Mouse (Mus musculus): ENCODE results near the gene Mlx. TPM values are rescaled to one million over a fixed set of nuclear protein-coding genes. Genes with fewer than 3 reads are reported as not detected.

Gene Mlx
- 43.6 and 48.0 TPM in 2 replicates for polyA plus RNA-seq (2014; fragmentation: Nextera tagmentation; extraction: Ambion mirVana)

GRCm38 (mm10) chr11:101086756-101087681 is at the start of gene Mlx:
TSS of gene Mlx (plus strand) at chr11:101087277.
- peaks cover 29% of the 10 kb centered on the region for H3K4me1 ChIP-seq (replicated peaks; ENCODE audit: control insufficient read depth, insufficient read depth, low read length)
- WGBS = 1% methylated on average over 48 of the region's 52 CpGs
- peak; percentile 82 for ATAC-seq (replicated peaks; ENCODE audit: low FRiP score, low TSS enrichment, low read depth)

GRCm38 (mm10) chr11:101037795-101038194 is 49.3 kb upstream of the Mlx start:
- Histone ChIP-seq H3K4me2 (ENCODE audit: low read length) (no peak overlapping the region), H3K27me3 (replicated peaks; ENCODE audit: control insufficient read depth, insufficient read depth, low read length) (no peaks in the 10 kb centered on the region), H3K4me3 (ENCODE audit: low read depth, low read length) (no peak overlapping the region), H3K9me3 (ENCODE audit: control insufficient read depth, low read length) (no peaks in the 10 kb centered on the region), H3K9ac (ENCODE audit: low read length) (no peak overlapping the region), H3K36me3 (ENCODE audit: control insufficient read depth, insufficient read depth, low read length) (peaks cover 87% of the 10 kb centered on the region), H3K4me1 (replicated peaks; ENCODE audit: control insufficient read depth, insufficient read depth, low read length) (no peaks in the 10 kb centered on the region), H3K27ac (ENCODE audit: low read depth) (no peak overlapping the region)
- WGBS = 82% methylated on average over 10 of the region's 10 CpGs
- no peak for ATAC-seq (replicated peaks; ENCODE audit: low FRiP score, low TSS enrichment, low read depth)
- DNase-seq (ENCODE audit: low spot score) = no peak

More at GRCm38 (mm10) chr11:101086756-101087681, at the start of gene Mlx:
- peak; percentile 91 for DNase-seq (ENCODE audit: low spot score)
- Histone ChIP-seq H3K27ac (ENCODE audit: low read depth) (peak within 1 kb of the TSS; percentile 70), H3K9me3 (ENCODE audit: control insufficient read depth, low read length) (no peaks in the 10 kb centered on the region), H3K9ac (ENCODE audit: low read length) (peak within 1 kb of the TSS; percentile 74), H3K4me2 (ENCODE audit: low read length) (peak within 1 kb of the TSS; percentile 95), H3K4me3 (ENCODE audit: low read depth, low read length) (peak within 1 kb of the TSS; percentile 84), H3K36me3 (ENCODE audit: control insufficient read depth, insufficient read depth, low read length) (peaks cover 42% of the 10 kb centered on the region), H3K27me3 (replicated peaks; ENCODE audit: control insufficient read depth, insufficient read depth, low read length) (no peaks in the 10 kb centered on the region)

- Histone ChIP-seq H3K36me3 (ENCODE audit: control insufficient read depth, insufficient read depth, low read length) (peaks cover 79% of the 10 kb centered on the region), H3K27ac (ENCODE audit: low read depth) (no peak overlapping the region), H3K4me3 (ENCODE audit: low read depth, low read length) (no peak overlapping the region), H3K4me1 (replicated peaks; ENCODE audit: control insufficient read depth, insufficient read depth, low read length) (no peaks in the 10 kb centered on the region), H3K9ac (ENCODE audit: low read length) (no peak overlapping the region), H3K27me3 (replicated peaks; ENCODE audit: control insufficient read depth, insufficient read depth, low read length) (no peaks in the 10 kb centered on the region), H3K4me2 (ENCODE audit: low read length) (no peak overlapping the region), H3K9me3 (ENCODE audit: control insufficient read depth, low read length) (no peaks in the 10 kb centered on the region)
- DNase-seq (ENCODE audit: low spot score) (no peak), ATAC-seq (replicated peaks; ENCODE audit: low FRiP score, low TSS enrichment, low read depth) (no peak)
- 93% methylated on average over 4 of the region's 4 CpGs for WGBS
Observed at GRCm38 (mm10) chr11:101045826-101046225, 41.3 kb upstream of the Mlx start.

- Histone ChIP-seq H3K27ac (ENCODE audit: low read depth) (no peak overlapping the region), H3K9me3 (ENCODE audit: control insufficient read depth, low read length) (no peaks in the 10 kb centered on the region), H3K4me1 (replicated peaks; ENCODE audit: control insufficient read depth, insufficient read depth, low read length) (no peaks in the 10 kb centered on the region), H3K4me2 (ENCODE audit: low read length) (no peak overlapping the region), H3K9ac (ENCODE audit: low read length) (no peak overlapping the region), H3K36me3 (ENCODE audit: control insufficient read depth, insufficient read depth, low read length) (peaks cover 73% of the 10 kb centered on the region), H3K4me3 (ENCODE audit: low read depth, low read length) (no peak overlapping the region), H3K27me3 (replicated peaks; ENCODE audit: control insufficient read depth, insufficient read depth, low read length) (no peaks in the 10 kb centered on the region)
- ATAC-seq (replicated peaks; ENCODE audit: low FRiP score, low TSS enrichment, low read depth) = no peak
- no peak for DNase-seq (ENCODE audit: low spot score)
- WGBS = 48% methylated on average over 9 of the region's 9 CpGs
Observed at GRCm38 (mm10) chr11:101046440-101046839, 40.6 kb upstream of the Mlx start.

- no peak overlapping the region for H3K27ac ChIP-seq (ENCODE audit: low read depth)
- H3K36me3 ChIP-seq (ENCODE audit: control insufficient read depth, insufficient read depth, low read length) = peaks cover 71% of the 10 kb centered on the region
- H3K4me1 ChIP-seq (replicated peaks; ENCODE audit: control insufficient read depth, insufficient read depth, low read length) = no peaks in the 10 kb centered on the region
- no peak for DNase-seq (ENCODE audit: low spot score)
- ATAC-seq (replicated peaks; ENCODE audit: low FRiP score, low TSS enrichment, low read depth) = no peak
- H3K27me3 ChIP-seq (replicated peaks; ENCODE audit: control insufficient read depth, insufficient read depth, low read length) = no peaks in the 10 kb centered on the region
- H3K4me2 ChIP-seq (ENCODE audit: low read length) = no peak overlapping the region
- H3K9ac ChIP-seq (ENCODE audit: low read length) = no peak overlapping the region
- 89% methylated on average over 3 of the region's 3 CpGs for WGBS
- no peaks in the 10 kb centered on the region for H3K9me3 ChIP-seq (ENCODE audit: control insufficient read depth, low read length)
- H3K4me3 ChIP-seq (ENCODE audit: low read depth, low read length) = no peak overlapping the region
Observed at GRCm38 (mm10) chr11:101047502-101047901, 39.6 kb upstream of the Mlx start.

- H3K4me1 ChIP-seq (replicated peaks; ENCODE audit: control insufficient read depth, insufficient read depth, low read length) = no peaks in the 10 kb centered on the region
- H3K36me3 ChIP-seq (ENCODE audit: control insufficient read depth, insufficient read depth, low read length) = peaks cover 56% of the 10 kb centered on the region
- no peak overlapping the region for H3K4me3 ChIP-seq (ENCODE audit: low read depth, low read length)
- no peaks in the 10 kb centered on the region for H3K27me3 ChIP-seq (replicated peaks; ENCODE audit: control insufficient read depth, insufficient read depth, low read length)
- WGBS = 96% methylated on average over 9 of the region's 9 CpGs
- no peak overlapping the region for H3K9ac ChIP-seq (ENCODE audit: low read length)
- H3K9me3 ChIP-seq (ENCODE audit: control insufficient read depth, low read length) = no peaks in the 10 kb centered on the region
- ATAC-seq (replicated peaks; ENCODE audit: low FRiP score, low TSS enrichment, low read depth) = no peak
- H3K4me2 ChIP-seq (ENCODE audit: low read length) = no peak overlapping the region
- DNase-seq (ENCODE audit: low spot score) = no peak
- no peak overlapping the region for H3K27ac ChIP-seq (ENCODE audit: low read depth)
Observed at GRCm38 (mm10) chr11:101050359-101050758, 36.7 kb upstream of the Mlx start.

GRCm38 (mm10) chr11:101051051-101051493 is 36.0 kb upstream of the Mlx start:
- H3K4me1 ChIP-seq (replicated peaks; ENCODE audit: control insufficient read depth, insufficient read depth, low read length) = peaks cover under 1% of the 10 kb centered on the region
- WGBS = 89% methylated on average over 6 of the region's 6 CpGs
- H3K27ac ChIP-seq (ENCODE audit: low read depth) = no peak overlapping the region
- H3K4me2 ChIP-seq (ENCODE audit: low read length) = no peak overlapping the region
- ATAC-seq (replicated peaks; ENCODE audit: low FRiP score, low TSS enrichment, low read depth) (no peak), DNase-seq (ENCODE audit: low spot score) (no peak)
- no peak overlapping the region for H3K4me3 ChIP-seq (ENCODE audit: low read depth, low read length)
- no peak overlapping the region for H3K9ac ChIP-seq (ENCODE audit: low read length)
- no peaks in the 10 kb centered on the region for H3K27me3 ChIP-seq (replicated peaks; ENCODE audit: control insufficient read depth, insufficient read depth, low read length)
- no peaks in the 10 kb centered on the region for H3K9me3 ChIP-seq (ENCODE audit: control insufficient read depth, low read length)
- peaks cover 52% of the 10 kb centered on the region for H3K36me3 ChIP-seq (ENCODE audit: control insufficient read depth, insufficient read depth, low read length)

GRCm38 (mm10) chr11:101051617-101052016 is 35.5 kb upstream of the Mlx start:
- H3K4me1 ChIP-seq (replicated peaks; ENCODE audit: control insufficient read depth, insufficient read depth, low read length) = peaks cover 6% of the 10 kb centered on the region
- no peak overlapping the region for H3K27ac ChIP-seq (ENCODE audit: low read depth)
- DNase-seq (ENCODE audit: low spot score) (no peak), ATAC-seq (replicated peaks; ENCODE audit: low FRiP score, low TSS enrichment, low read depth) (no peak)
- no peaks in the 10 kb centered on the region for H3K9me3 ChIP-seq (ENCODE audit: control insufficient read depth, low read length)
- H3K4me3 ChIP-seq (ENCODE audit: low read depth, low read length) = no peak overlapping the region
- H3K36me3 ChIP-seq (ENCODE audit: control insufficient read depth, insufficient read depth, low read length) = peaks cover 46% of the 10 kb centered on the region
- H3K4me2 ChIP-seq (ENCODE audit: low read length) = no peak overlapping the region
- 77% methylated on average over 8 of the region's 8 CpGs for WGBS
- no peak overlapping the region for H3K9ac ChIP-seq (ENCODE audit: low read length)
- H3K27me3 ChIP-seq (replicated peaks; ENCODE audit: control insufficient read depth, insufficient read depth, low read length) = no peaks in the 10 kb centered on the region
